Mouse (Mus musculus) NIH3T3 (cell line): ENCODE data around the gene Pbx1.

ENCODE experiments used
- DNase-seq: peaks from one replicate; pipeline ENCODE4 v3.0.0-alpha.2; 2012; ENCODE audit warnings: low read depth

The Pbx1 gene

GRCm38 (mm10) chr1:168167781-168168180 is 264.3 kb downstream of the Pbx1 start:
- DNase-seq = no peak

- DNase-seq = no peak
Measured at GRCm38 (mm10) chr1:168166841-168167240, 265.2 kb downstream of the Pbx1 start.

- DNase-seq = no peak
Measured at GRCm38 (mm10) chr1:168164945-168165344, 267.1 kb downstream of the Pbx1 start.

- DNase-seq = no peak
Measured at GRCm38 (mm10) chr1:168163521-168164233, 268.4 kb downstream of the Pbx1 start.

GRCm38 (mm10) chr1:168139138-168139682 is 292.9 kb downstream of the Pbx1 start:
- DNase-seq = no peak

GRCm38 (mm10) chr1:168138669-168139068 is 293.4 kb downstream of the Pbx1 start:
- no peak for DNase-seq

- no peak for DNase-seq
Measured at GRCm38 (mm10) chr1:168137890-168138289, 294.2 kb downstream of the Pbx1 start.

- DNase-seq = no peak
Measured at GRCm38 (mm10) chr1:168135545-168135944, 296.5 kb downstream of the Pbx1 start.

- peak; percentile 66 for DNase-seq
Measured at GRCm38 (mm10) chr1:168133696-168134095, 298.4 kb downstream of the Pbx1 start.

GRCm38 (mm10) chr1:168128004-168128403 is 304.1 kb downstream of the Pbx1 start:
- no peak for DNase-seq

GRCm38 (mm10) chr1:168124643-168125490 is 307.2 kb downstream of the Pbx1 start:
- no peak for DNase-seq

- no peak for DNase-seq
Measured at GRCm38 (mm10) chr1:168118077-168118476, 314.0 kb downstream of the Pbx1 start.

- no peak for DNase-seq
Measured at GRCm38 (mm10) chr1:168117367-168117766, 314.7 kb downstream of the Pbx1 start.

GRCm38 (mm10) chr1:168109797-168110196 is 322.3 kb downstream of the Pbx1 start:
- DNase-seq = no peak

- DNase-seq = no peak
Measured at GRCm38 (mm10) chr1:168103821-168104220, 328.2 kb downstream of the Pbx1 start.

- DNase-seq = no peak
Measured at GRCm38 (mm10) chr1:168101514-168101913, 330.6 kb downstream of the Pbx1 start.

GRCm38 (mm10) chr1:168098806-168099205 is 333.3 kb downstream of the Pbx1 start:
- DNase-seq = no peak

GRCm38 (mm10) chr1:168094671-168095070 is 337.4 kb downstream of the Pbx1 start:
- no peak for DNase-seq

- DNase-seq = peak; percentile 60
Measured at GRCm38 (mm10) chr1:168093044-168093443, 339.0 kb downstream of the Pbx1 start.

GRCm38 (mm10) chr1:168091627-168092026 is 340.4 kb downstream of the Pbx1 start:
- no peak for DNase-seq

GRCm38 (mm10) chr1:168088680-168089079 is 343.4 kb downstream of the Pbx1 start:
- no peak for DNase-seq

GRCm38 (mm10) chr1:168079394-168079767 is 352.7 kb downstream of the Pbx1 start:
- DNase-seq = peak; percentile 9
